Mouse (Mus musculus) kidney, postnatal 0 days (tissue): ENCODE measurements around the gene Rps27. TPM values are rescaled to one million over a fixed set of nuclear protein-coding genes. Genes with fewer than 3 reads are reported as not detected.

ENCODE experiments used
- ATAC-seq: fragments of 200-750 bp; cut with Nextera tagmentation; replicated peaks from 2 replicates; pipeline ENCODE4 v1.8.0; 2017; ENCODE audit warnings: low read depth, moderate number of reproducible peaks, moderate TSS enrichment, moderate library complexity; ENCODE audit not compliant: low FRiP score
- DNase-seq: peaks from one replicate; pipeline ENCODE4 v3.0.0-alpha.2; 2016; ENCODE audit warnings: low spot score
- H3K27ac ChIP-seq: fragments of 300-500 bp; sonication (generic); 2 replicates; pipeline ENCODE4 v1.5.1; 2014; ENCODE audit warnings: mild to moderate bottlenecking
- H3K27me3 ChIP-seq: fragments of 300-500 bp; sonication (generic); 2 replicates; pipeline ENCODE4 v1.6.1; 2014; ENCODE audit warnings: low read length, mixed read lengths; ENCODE audit not compliant: insufficient read depth
- H3K36me3 ChIP-seq: fragments of 300-500 bp; sonication (generic); 2 replicates; pipeline ENCODE4 v1.6.1; 2014; ENCODE audit warnings: low read length, mixed read lengths; ENCODE audit not compliant: insufficient read depth
- H3K4me1 ChIP-seq: fragments of 300-500 bp; sonication (generic); replicated peaks from 2 replicates; pipeline ENCODE4 v1.6.1; 2014; ENCODE audit warnings: antibody characterized with exemption, low read length, mixed read lengths; ENCODE audit not compliant: insufficient read depth
- H3K4me2 ChIP-seq: fragments of 300-500 bp; sonication (generic); 2 replicates; pipeline ENCODE4 v1.6.1; 2014; ENCODE audit warnings: mild to moderate bottlenecking, low read length, moderate library complexity, mixed read lengths
- H3K4me3 ChIP-seq: fragments of 300-500 bp; sonication (generic); replicated peaks from 2 replicates; pipeline ENCODE4 v1.5.1; 2014; ENCODE audit warnings: low read depth, low read length
- H3K9ac ChIP-seq: fragments of 300-500 bp; sonication (generic); 2 replicates; pipeline ENCODE4 v1.6.1; 2014; ENCODE audit warnings: low read depth, low read length
- H3K9me3 ChIP-seq: fragments of 300-500 bp; sonication (generic); replicated peaks from 2 replicates; pipeline ENCODE4 v1.6.1; 2016; ENCODE audit warnings: low read length, inconsistent platforms, mixed read lengths
- CTCF ChIP-seq: IDR thresholded peaks from 2 replicates; pipeline ENCODE4 v1.5.1; 2016; ENCODE audit warnings: antibody characterized with exemption, low read depth, mild to moderate bottlenecking, moderate library complexity
- WGBS: fragments of 180-500 bp; shearing (Covaris S2); extraction: QIAGEN DNeasy Blood & Tissue Kit; methylation state at CpG from one replicate; pipeline ENCODE4 v1.1.7; 2014; 5-methylcytosine and 5-hydroxymethylcytosine counted together
- polyA plus RNA-seq: library from polyadenylated mRNA; unstranded; fragments of >200 nt; fragmentation: Nextera tagmentation; extraction: Ambion mirVana; gene quantifications from 2 replicates; pipeline ENCODE4 v1.2.1, GENCODE M21; 2015

The Rps27 gene
- polyA plus RNA-seq, 1 experiment from 2014 or later = 2,362 TPM

- H3K4me2 ChIP-seq = no peak overlapping the region
- WGBS = 86% methylated on average over 10 of the region's 10 CpGs
- H3K9me3 ChIP-seq = no peaks in the 10 kb centered on the region
- no peak overlapping the region for H3K27ac ChIP-seq
- H3K4me1 ChIP-seq = no peaks in the 10 kb centered on the region
- 0 out of 2 replicates have a peak, but pooled peaks cover 2% of the 10 kb centered on the region for H3K36me3 ChIP-seq
- no peak overlapping the region for H3K9ac ChIP-seq
- no peak overlapping the region for H3K4me3 ChIP-seq
- no peaks in the 10 kb centered on the region for H3K27me3 ChIP-seq
- no peak for ATAC-seq
- no peak for DNase-seq
- no peak for TF ChIP-seq CTCF
Measured at GRCm38 (mm10) chr3:90241669-90242358, 28.4 kb upstream of the Rps27 start.

GRCm38 (mm10) chr3:90241251-90241650 is 27.8 kb upstream of the Rps27 start:
- no peak overlapping the region for H3K27ac ChIP-seq
- 96% methylated on average over 2 of the region's 2 CpGs for WGBS
- no peak overlapping the region for H3K4me2 ChIP-seq
- no peak overlapping the region for H3K4me3 ChIP-seq
- no peaks in the 10 kb centered on the region for H3K27me3 ChIP-seq
- no peaks in the 10 kb centered on the region for H3K4me1 ChIP-seq
- ATAC-seq = 0 out of 2 replicates have a peak, but pooled peaks have one; percentile 51
- H3K9me3 ChIP-seq = no peaks in the 10 kb centered on the region
- H3K9ac ChIP-seq = no peak overlapping the region
- H3K36me3 ChIP-seq = 0 out of 2 replicates have a peak, but pooled peaks cover 5% of the 10 kb centered on the region
- no peak for TF ChIP-seq CTCF
- no peak for DNase-seq

GRCm38 (mm10) chr3:90231507-90232333 is 18.3 kb upstream of the Rps27 start, which contains the start of gene Jtb:
Jtb (plus strand) TSS chr3:90231597.
- H3K27me3 ChIP-seq = no peaks in the 10 kb centered on the region
- WGBS = under 1% methylated on average over 61 of the region's 61 CpGs
- H3K4me2 ChIP-seq = peak within 1 kb of the TSS; percentile 68
- DNase-seq (peak; percentile 97), ATAC-seq (peak; percentile 97)
- H3K27ac ChIP-seq = peak within 1 kb of the TSS; percentile 94
- H3K9ac ChIP-seq = peak within 1 kb of the TSS; percentile 75
- peaks cover 7% of the 10 kb centered on the region; the same call in 1 of the 2 replicates for H3K36me3 ChIP-seq
- no peaks in the 10 kb centered on the region for H3K4me1 ChIP-seq
- H3K9me3 ChIP-seq = no peaks in the 10 kb centered on the region
- no peak for TF ChIP-seq CTCF
- H3K4me3 ChIP-seq = peak within 1 kb of the TSS; percentile 57

- 12% methylated on average over 8 of the region's 8 CpGs for WGBS
- Histone ChIP-seq H3K4me1 (no peaks in the 10 kb centered on the region), H3K36me3 (peaks cover 5% of the 10 kb centered on the region; the same call in 1 of the 2 replicates), H3K9ac (peak overlapping the region; percentile 75; the same call in 1 of the 2 replicates), H3K27me3 (no peaks in the 10 kb centered on the region), H3K4me3 (peak overlapping the region; percentile 57), H3K27ac (no peak overlapping the region), H3K9me3 (no peaks in the 10 kb centered on the region), H3K4me2 (peak overlapping the region; percentile 68)
- ATAC-seq (no peak), DNase-seq (no peak)
- no peak for TF ChIP-seq CTCF
Measured at GRCm38 (mm10) chr3:90231075-90231474, 17.6 kb upstream of the Rps27 start.

GRCm38 (mm10) chr3:90224331-90224730 is 10.9 kb upstream of the Rps27 start:
- peaks cover 12% of the 10 kb centered on the region for H3K36me3 ChIP-seq
- DNase-seq (no peak), ATAC-seq (no peak)
- no peak overlapping the region for H3K27ac ChIP-seq
- H3K4me3 ChIP-seq = no peak overlapping the region
- no peak for TF ChIP-seq CTCF
- H3K27me3 ChIP-seq = no peaks in the 10 kb centered on the region
- H3K9me3 ChIP-seq = no peaks in the 10 kb centered on the region
- H3K4me1 ChIP-seq = peaks cover 13% of the 10 kb centered on the region; the same call in 1 of the 2 replicates
- H3K9ac ChIP-seq = no peak overlapping the region
- WGBS = 85% methylated on average over 10 of the region's 10 CpGs
- H3K4me2 ChIP-seq = no peak overlapping the region

GRCm38 (mm10) chr3:90222941-90223340 is 9.5 kb upstream of the Rps27 start:
- Histone ChIP-seq H3K9ac (no peak overlapping the region), H3K4me2 (no peak overlapping the region), H3K27ac (0 out of 2 replicates have a peak overlapping the region, but pooled peaks have one; percentile 2), H3K9me3 (no peaks in the 10 kb centered on the region), H3K36me3 (peaks cover 12% of the 10 kb centered on the region), H3K4me1 (peaks cover 13% of the 10 kb centered on the region; the same call in 1 of the 2 replicates), H3K4me3 (no peak overlapping the region), H3K27me3 (no peaks in the 10 kb centered on the region)
- DNase-seq (peak; percentile 51), ATAC-seq (0 out of 2 replicates have a peak, but pooled peaks have one; percentile 8)
- no peak for TF ChIP-seq CTCF
- 50% methylated on average over 3 of the region's 3 CpGs for WGBS
